Mouse (Mus musculus) CH12.LX (cell line): ENCODE results near the gene Inpp5b. TPM values are rescaled to one million over a fixed set of nuclear protein-coding genes. Genes with fewer than 3 reads are reported as not detected.

ENCODE experiments used
- DNase-seq: peaks from one replicate; pipeline ENCODE4 v3.0.0-alpha.2; 2013; ENCODE audit errors: extremely low read depth
- H3K27ac ChIP-seq: 2 replicates; pipeline ENCODE4 v1.5.1; 2012; ENCODE audit warnings: low read depth, mild to moderate bottlenecking, control low read depth, moderate library complexity; ENCODE audit not compliant: insufficient read depth
- H3K27me3 ChIP-seq: replicated peaks from 2 replicates; pipeline ENCODE3; 2012; ENCODE audit warnings: inconsistent platforms
- H3K36me3 ChIP-seq, 2 experiments: replicated peaks in 1 of 2; 2 replicates each; pipeline versions ENCODE3 to v1.6.1; 2012; ENCODE audit warnings: inconsistent platforms in 1 of 2, low read length in 1 of 2, mild to moderate bottlenecking in 1 of 2, mixed read lengths in 1 of 2, moderate library complexity in 1 of 2; ENCODE audit not compliant: control insufficient read depth in 1 of 2, insufficient read depth in 1 of 2
- H3K4me1 ChIP-seq, 2 experiments: 2 replicates each; pipeline ENCODE4 v1.6.1; 2012; ENCODE audit warnings: inconsistent platforms in 1 of 2, moderate library complexity in 1 of 2; ENCODE audit not compliant: insufficient read depth in 2 of 2, control insufficient read depth in 1 of 2
- H3K4me2 ChIP-seq: 2 replicates; pipeline ENCODE4 v1.6.1; 2012; ENCODE audit warnings: low read depth, mild to moderate bottlenecking, control low read depth; ENCODE audit not compliant: poor library complexity, insufficient read depth, severe bottlenecking
- H3K4me3 ChIP-seq, 3 experiments: fragments of 150-350 bp in 1 of 3; sonication (generic) in 1 of 3; replicated peaks in 1 of 3; 2 replicates each; pipeline versions ENCODE3 to v1.5.1; 2011 to 2012; ENCODE audit warnings: low read depth in 2 of 3, low read length in 2 of 3, mild to moderate bottlenecking in 2 of 3, moderate library complexity in 2 of 3, control low read depth in 1 of 3, improper control_type of control experiment in 1 of 3, inconsistent platforms in 1 of 3, mixed read lengths in 1 of 3; ENCODE audit not compliant: poor library complexity in 1 of 3
- H3K79me2 ChIP-seq: replicated peaks from 2 replicates; pipeline ENCODE4 v1.6.1; 2012; ENCODE audit warnings: mild to moderate bottlenecking, moderate library complexity; ENCODE audit not compliant: control insufficient read depth, poor library complexity, insufficient read depth, severe bottlenecking; ENCODE audit errors: extremely low read depth
- H3K9ac ChIP-seq: 2 replicates; pipeline ENCODE4 v1.6.1; 2012; ENCODE audit warnings: low read depth, mild to moderate bottlenecking, control low read depth, moderate library complexity; ENCODE audit not compliant: insufficient read depth
- H3K9me3 ChIP-seq: replicated peaks from 2 replicates; pipeline ENCODE3; 2012; ENCODE audit warnings: low read length, inconsistent platforms, mixed read lengths
- CHD1 ChIP-seq: IDR thresholded peaks from 2 replicates; pipeline ENCODE4 v1.6.1; 2012; ENCODE audit warnings: low read depth, low read length, improper control_type of control experiment, inconsistent platforms
- CHD2 ChIP-seq: IDR thresholded peaks from 2 replicates; pipeline ENCODE4 v1.6.1; 2011; ENCODE audit warnings: low read length, improper control_type of control experiment
- ELF1 ChIP-seq: IDR thresholded peaks from 2 replicates; pipeline ENCODE4 v1.6.1; 2014; ENCODE audit warnings: low read depth, mild to moderate bottlenecking, inconsistent platforms, low read length, improper control_type of control experiment
- EP300 ChIP-seq: IDR thresholded peaks from 2 replicates; pipeline ENCODE4 v1.6.1; 2011; ENCODE audit warnings: low read length, improper control_type of control experiment
- ETS1 ChIP-seq: conservative IDR thresholded peaks from 2 replicates; pipeline ENCODE4 v1.6.1; 2012; ENCODE audit warnings: low read depth, mild to moderate bottlenecking, inconsistent platforms, low read length, improper control_type of control experiment, moderate library complexity
- HCFC1 ChIP-seq: IDR thresholded peaks from 2 replicates; pipeline ENCODE4 v1.6.1; 2012; ENCODE audit warnings: low read depth, mild to moderate bottlenecking, inconsistent platforms, low read length, improper control_type of control experiment
- JUND ChIP-seq: conservative IDR thresholded peaks from 2 replicates; pipeline ENCODE4 v1.6.1; 2011; ENCODE audit warnings: low read depth, low read length, improper control_type of control experiment
- MAX ChIP-seq: IDR thresholded peaks from 2 replicates; pipeline ENCODE4 v1.6.1; 2011; ENCODE audit warnings: low read length, improper control_type of control experiment
- MAZ ChIP-seq: IDR thresholded peaks from 2 replicates; pipeline ENCODE4 v1.6.1; 2012; ENCODE audit warnings: low read depth, mild to moderate bottlenecking, inconsistent platforms, low read length, improper control_type of control experiment, moderate library complexity
- NELFE ChIP-seq: IDR thresholded peaks from 2 replicates; pipeline ENCODE4 v1.6.1; 2011; ENCODE audit warnings: low read depth, low read length, improper control_type of control experiment
- POLR2A ChIP-seq: IDR thresholded peaks from 2 replicates; pipeline ENCODE4 v1.6.1; 2011; ENCODE audit warnings: low read depth, mild to moderate bottlenecking, improper control_type of control experiment, low read length
- RAD21 ChIP-seq: IDR thresholded peaks from 2 replicates; pipeline ENCODE4 v1.6.1; 2011; ENCODE audit warnings: low read depth, mild to moderate bottlenecking, low read length, improper control_type of control experiment, moderate library complexity
- SIN3A ChIP-seq: IDR thresholded peaks from 2 replicates; pipeline ENCODE4 v1.6.1; 2012; ENCODE audit warnings: low read length, improper control_type of control experiment, inconsistent platforms
- TBP ChIP-seq: conservative IDR thresholded peaks from 2 replicates; pipeline ENCODE4 v1.6.1; 2011; ENCODE audit warnings: low read depth, low read length, improper control_type of control experiment
- TCF12 ChIP-seq: IDR thresholded peaks from 2 replicates; pipeline ENCODE4 v1.6.1; 2014; ENCODE audit warnings: low read depth, mild to moderate bottlenecking, inconsistent platforms, low read length, improper control_type of control experiment
- UBTF ChIP-seq: IDR thresholded peaks from 2 replicates; pipeline ENCODE4 v1.6.1; 2012; ENCODE audit warnings: low read depth, mild to moderate bottlenecking, inconsistent platforms, low read length, improper control_type of control experiment, moderate library complexity
- USF1 ChIP-seq: IDR thresholded peaks from 2 replicates; pipeline ENCODE4 v1.6.1; 2014; ENCODE audit warnings: low read depth, mild to moderate bottlenecking, inconsistent platforms, low read length, improper control_type of control experiment
- ZC3H11A ChIP-seq: IDR thresholded peaks from 2 replicates; pipeline ENCODE4 v1.6.1; 2012; ENCODE audit warnings: low read depth, mild to moderate bottlenecking, inconsistent platforms, low read length, improper control_type of control experiment
- ZKSCAN1 ChIP-seq: IDR thresholded peaks from 2 replicates; pipeline ENCODE4 v1.6.1; 2012; ENCODE audit warnings: low read depth, inconsistent platforms, low read length, improper control_type of control experiment, borderline replicate concordance
- ZMIZ1 ChIP-seq: IDR thresholded peaks from 2 replicates; pipeline ENCODE4 v1.6.1; 2012; ENCODE audit warnings: low read depth, mild to moderate bottlenecking, inconsistent platforms, low read length, improper control_type of control experiment
- dilution Hi-C: fragments of 300-500 bp; cut with MboI; formaldehyde crosslinking; loops from 2 replicates; pipeline ENCODE4 v1.14.3; 2020; ENCODE audit warnings: low sequenced_read_pairs; ENCODE audit not compliant: extremely low pct_unique_long_range_greater_than_20kb, extremely low pct_ligation_motif_present
- in situ Hi-C: fragments of 300-500 bp; cut with MboI; formaldehyde crosslinking; loops from 3 replicates; pipeline ENCODE4 v1.14.3; 2019; ENCODE audit warnings: low sequenced_read_pairs, low pct_ligation_motif_present, low pct_unique_long_range_greater_than_20kb, mixed read lengths
- polyA plus RNA-seq: library from polyadenylated mRNA; unstranded; fragments of >175 nt; gene quantifications from 2 replicates; pipeline ENCODE4 v1.2.1, GENCODE M21; 2012; ENCODE audit warnings: low read depth; ENCODE audit not compliant: insufficient read length
- total RNA-seq, 2 experiments: library from RNA; depleted of rRNA; stranded (reverse); fragments of 300-350 nt in 1 of 2; fragments of >200 nt in 1 of 2; gene quantifications; 2 replicates each; pipeline ENCODE4 v1.2.3; 2012 to 2014

Gene Inpp5b
- total and polyA plus RNA-seq, 3 experiments, result 25.6 to 34.0 (median 26.2) TPM

DNA sequence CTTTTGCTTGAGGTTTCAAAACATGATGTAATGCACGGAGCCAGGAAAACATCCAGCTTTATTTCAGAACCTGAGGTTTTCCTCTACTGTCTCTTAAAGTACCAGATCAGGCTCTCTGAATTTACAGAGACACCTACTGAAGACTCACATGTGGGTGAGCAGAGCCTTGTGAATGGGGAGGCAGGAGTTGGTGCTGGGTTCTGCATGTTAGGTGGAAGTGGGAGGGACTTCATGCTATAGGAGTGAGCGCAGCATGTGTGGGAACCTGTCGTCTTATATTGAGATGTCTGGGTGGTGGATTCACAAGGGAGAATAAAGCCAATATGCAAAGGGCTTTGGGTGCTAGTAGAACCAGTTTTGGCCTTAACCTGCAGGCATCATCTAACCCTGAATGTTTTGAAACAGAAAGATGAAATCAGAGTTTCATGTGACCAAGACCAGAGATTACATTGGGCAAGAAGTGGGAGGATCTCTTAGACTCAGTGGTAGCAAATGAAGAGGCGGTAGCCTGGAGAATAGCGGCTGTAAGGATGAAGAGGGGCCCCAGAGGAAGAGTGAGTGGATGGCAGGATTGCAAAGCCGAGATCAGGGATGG is 21.3 kb downstream of the Inpp5b start:
- no peak overlapping the region for H3K27ac ChIP-seq
- H3K9ac ChIP-seq, result no peak overlapping the region
- peaks cover 0 to 3% of the 10 kb centered on the region in 2 experiments; a peak in 1 of 4 replicates for H3K4me1 ChIP-seq
- no peaks in the 10 kb centered on the region for H3K9me3 ChIP-seq
- dilution Hi-C loops, result no loop called here
- H3K4me3 ChIP-seq, result no peak overlapping the region
- peaks cover 15 to 72% of the 10 kb centered on the region in 2 experiments for H3K36me3 ChIP-seq
- DNase-seq, result no peak
- no peak overlapping the region for H3K4me2 ChIP-seq
- no peak for TF ChIP-seq ZKSCAN1
- no peak for TF ChIP-seq NELFE
- no peak for TF ChIP-seq TCF12
- no peak for TF ChIP-seq POLR2A
- TF ChIP-seq ZMIZ1, result no peak
- TF ChIP-seq JUND, result no peak
- no peak for TF ChIP-seq SIN3A
- TF ChIP-seq CHD1, result no peak
- no peak for TF ChIP-seq ZC3H11A
- no peak for TF ChIP-seq TBP
- no peak for TF ChIP-seq MAX
- no peak for TF ChIP-seq RAD21
- no peak for TF ChIP-seq ELF1
- no peak for TF ChIP-seq MAZ
- no peak for TF ChIP-seq ETS1
- TF ChIP-seq USF1, result no peak
- TF ChIP-seq, all 38 proteins: peak for 0
- no peaks in the 10 kb centered on the region for H3K27me3 ChIP-seq
- peaks cover 15% of the 10 kb centered on the region for H3K79me2 ChIP-seq
- in situ Hi-C loops, result loop anchor here (25.0 kb wide), 1 partner anchor 299 kb away; the partner anchor contains the start of genes Dnali1 and Snip1

DNA sequence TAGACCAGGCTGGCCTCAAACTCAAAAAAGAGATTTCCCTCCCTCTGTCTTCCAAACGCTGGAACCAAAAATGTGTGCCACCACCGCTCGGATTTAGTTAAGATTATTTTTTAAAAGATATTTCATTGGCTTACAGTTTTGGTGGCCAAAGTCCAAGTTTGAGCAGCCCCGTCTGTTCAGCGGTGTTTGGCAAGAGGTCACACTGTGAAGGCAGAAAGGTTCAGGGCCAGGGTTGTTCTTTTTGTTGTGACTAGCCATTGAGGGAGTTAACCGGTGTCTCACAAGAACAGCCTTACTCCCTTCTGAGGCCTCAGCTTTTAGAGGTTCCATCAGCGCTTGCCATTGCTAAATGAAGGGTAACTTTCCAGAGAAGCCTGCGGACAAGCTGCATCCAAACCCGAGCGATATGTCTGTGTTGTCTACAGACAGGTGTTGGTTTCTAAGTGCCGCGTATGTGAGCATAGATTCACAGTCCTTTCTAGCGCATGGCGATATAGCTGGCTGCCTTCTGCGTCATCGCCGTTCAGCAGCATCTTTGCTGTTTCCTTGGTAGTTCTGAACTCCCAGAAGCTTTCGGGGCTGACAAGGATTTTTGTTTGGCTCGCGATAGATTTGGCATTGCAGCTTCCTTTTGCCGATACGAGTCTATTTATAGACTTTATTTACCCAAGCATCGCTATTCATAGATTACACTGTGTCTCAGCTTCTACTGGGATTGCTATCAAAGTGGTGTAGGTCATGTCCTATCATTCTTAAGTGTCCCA is 24.3 kb downstream of the Inpp5b start:
- DNase-seq, result no peak
- H3K27me3 ChIP-seq, result no peaks in the 10 kb centered on the region
- TF ChIP-seq MAX (no peak), NELFE (no peak), UBTF (no peak), SIN3A (no peak), JUND (no peak), EP300 (no peak), HCFC1 (no peak), CHD2 (no peak)
- H3K36me3 ChIP-seq, result peaks cover 5 to 68% of the 10 kb centered on the region in 2 experiments
- H3K4me1 ChIP-seq, result peaks cover 0 to 6% of the 10 kb centered on the region in 2 experiments; a peak in 1 of 4 replicates
- H3K4me3 ChIP-seq, result no peak overlapping the region
- no peaks in the 10 kb centered on the region for H3K9me3 ChIP-seq
- peaks cover 12% of the 10 kb centered on the region for H3K79me2 ChIP-seq
- in situ Hi-C loops (loop anchor here (25.0 kb wide), 1 partner anchor 296 kb away; the partner anchor contains the start of genes Dnali1 and Snip1), dilution Hi-C loops (no loop called here)
- H3K9ac ChIP-seq, result no peak overlapping the region
- H3K27ac ChIP-seq, result no peak overlapping the region
- H3K4me2 ChIP-seq, result no peak overlapping the region
